Mouse (Mus musculus) adrenal gland, adult 8-10 months (tissue): ENCODE measurements around the gene Kcnk12. TPM values are rescaled to one million over a fixed set of nuclear protein-coding genes. Genes with fewer than 3 reads are reported as not detected.

Experiments
- DNase-seq: peaks from one replicate; pipeline ENCODE4 v3.0.0; 2022
- total RNA-seq, 4 experiments: library from RNA; stranded (reverse); gene quantifications; 2 replicates each; pipeline ENCODE4 v1.2.4; 2022

The Kcnk12 gene
- total RNA-seq, 4 experiments from 2014 or later: 0.14 to 0.54 (median 0.19) TPM

GRCm38 (mm10) chr17:87698996-87699765, 98.6 kb downstream of the Kcnk12 start:
- no peak for DNase-seq

- no peak for DNase-seq
These were observed 101.0 kb downstream of the Kcnk12 start for GRCm38 (mm10) chr17:87696814-87697213.

- DNase-seq: no peak
These were observed 101.8 kb downstream of the Kcnk12 start for GRCm38 (mm10) chr17:87695874-87696465.

Other genes starting within 250 kb of the Kcnk12 start
- gene Epcam, start 162.0 kb downstream of the Kcnk12 start, total RNA-seq: under 1 TPM in 2 of 4 experiments, not detected in 2; 0.32 to 0.56 TPM
- gene Msh2, start 125.7 kb downstream of the Kcnk12 start, total RNA-seq: 10 to 100 TPM; 20.8 to 27.1 (median 23.5) TPM
- gene Rpl36-ps4, start 123.0 kb upstream of the Kcnk12 start, total RNA-seq: not detected
- gene Msh6, start 177.1 kb upstream of the Kcnk12 start, total RNA-seq: 10 to 100 TPM; 14.6 to 17.4 (median 15.4) TPM